Mouse (Mus musculus): ENCODE results near the gene Gm21970.

GRCm38 (mm10) chr16:91360162-91360561 is 31.4 kb upstream of the Gm21970 start:
- TF ChIP-seq CTCF (IDR thresholded peaks at IDR 0.05) = no peak
- TF ChIP-seq EP300 (IDR thresholded peaks at IDR 0.05) = no peak

Data from lung, postnatal 0 days (tissue).